Comparison of ENCODE assay signal across 7 mouse cellular contexts in genomic region chr13:63241665-63242064, GRCm38 (mm10).
DNase-seq lines count a peak whose midpoint lies in the region; ATAC-seq lines count a peak whose summit lies in the region.

No protein-coding gene starts in this region.

- peak overlapping the region; percentile 60 for H3K4me2 ChIP-seq in lung, embryonic 15.5 days
- H3K4me2 ChIP-seq in heart, embryonic 12.5 days = peak overlapping the region; percentile 84
- H3K4me2 ChIP-seq in neural tube, embryonic 14.5 days (ENCODE audit: low read depth, low read length) = peak overlapping the region; percentile 78

- H3K4me3 ChIP-seq in lung, embryonic 15.5 days = peak overlapping the region; percentile 63
- peak overlapping the region; percentile 89 for H3K4me3 ChIP-seq in heart, embryonic 12.5 days
- H3K4me3 ChIP-seq in neural tube, embryonic 14.5 days (ENCODE audit: low read depth, low read length) = peak overlapping the region; percentile 79; the same call in 1 of the 2 replicates

- WGBS in lung, embryonic 15.5 days = 40% methylated on average over 3 of the region's 3 CpGs
- WGBS in heart, embryonic 12.5 days = 68% methylated on average over 3 of the region's 3 CpGs
- WGBS in neural tube, embryonic 14.5 days = 92% methylated on average over 3 of the region's 3 CpGs

- H3K36me3 ChIP-seq in lung, embryonic 15.5 days = 0 out of 2 replicates have a peak, but pooled peaks cover 7% of the 10 kb centered on the region
- peaks cover 14% of the 10 kb centered on the region for H3K36me3 ChIP-seq in heart, embryonic 12.5 days
- H3K36me3 ChIP-seq in neural tube, embryonic 14.5 days (ENCODE audit: control insufficient read depth, insufficient read depth, low read length) = no peaks in the 10 kb centered on the region

- no peaks in the 10 kb centered on the region for H3K27me3 ChIP-seq in lung, embryonic 15.5 days
- H3K27me3 ChIP-seq in heart, embryonic 12.5 days (replicated peaks) = no peaks in the 10 kb centered on the region
- H3K27me3 ChIP-seq in neural tube, embryonic 14.5 days (ENCODE audit: control insufficient read depth, insufficient read depth, low read length) = no peaks in the 10 kb centered on the region

- no peak for DNase-seq in lung, postnatal 4 days
- peak; percentile 53 for DNase-seq in induced T-regulatory cell, adult 2 months (ENCODE audit: low read depth)
- no peak for DNase-seq in cerebellum, adult 9-10 months

- no peaks in the 10 kb centered on the region for H3K9me3 ChIP-seq in lung, embryonic 15.5 days
- H3K9me3 ChIP-seq in heart, embryonic 12.5 days (replicated peaks) = no peaks in the 10 kb centered on the region
- no peaks in the 10 kb centered on the region for H3K9me3 ChIP-seq in neural tube, embryonic 14.5 days (ENCODE audit: control insufficient read depth, low read length)

- H3K27ac ChIP-seq in lung, embryonic 15.5 days = peak overlapping the region; percentile 92
- H3K27ac ChIP-seq in heart, embryonic 12.5 days (ENCODE audit: poor library complexity, severe bottlenecking) = peak overlapping the region; percentile 98
- H3K27ac ChIP-seq in neural tube, embryonic 14.5 days (ENCODE audit: low read depth, low read length) = no peak overlapping the region

- peak overlapping the region; percentile 78 for H3K9ac ChIP-seq in lung, embryonic 15.5 days
- H3K9ac ChIP-seq in heart, embryonic 12.5 days = peak overlapping the region; percentile 68
- 0 out of 2 replicates have a peak overlapping the region, but pooled peaks have one; percentile 0 for H3K9ac ChIP-seq in neural tube, embryonic 14.5 days (replicated peaks; ENCODE audit: low read depth, low read length)

- peaks cover 69% of the 10 kb centered on the region for H3K4me1 ChIP-seq in lung, embryonic 15.5 days
- peaks cover 52% of the 10 kb centered on the region for H3K4me1 ChIP-seq in heart, embryonic 12.5 days (replicated peaks)
- 0 out of 2 replicates have a peak, but pooled peaks cover 3% of the 10 kb centered on the region for H3K4me1 ChIP-seq in neural tube, embryonic 14.5 days (ENCODE audit: control insufficient read depth, insufficient read depth, low read length)

- no peak for ATAC-seq in lung, embryonic 15.5 days (ENCODE audit: borderline replicate concordance, extremely low read depth, low FRiP score, low TSS enrichment)
- no peak for ATAC-seq in heart, embryonic 12.5 days (ENCODE audit: insufficient number of reproducible peaks, low FRiP score)
- ATAC-seq in neural tube, embryonic 14.5 days (ENCODE audit: low read depth) = no peak
- ATAC-seq in cerebellum, adult (ENCODE audit: insufficient number of reproducible peaks, low FRiP score, low TSS enrichment) = no peak

Comparison
In these comparisons a context has a peak if more than half of its experiments do, and no peak if none do; other contexts are left out.
1. H3K9ac ChIP-seq: peak in every context shown above with its lines; median percentile 78 in lung, embryonic 15.5 days; 68 in heart, embryonic 12.5 days; 0 in neural tube, embryonic 14.5 days.